Mouse (Mus musculus): ENCODE results near the gene Cdc37l1.

DNA sequence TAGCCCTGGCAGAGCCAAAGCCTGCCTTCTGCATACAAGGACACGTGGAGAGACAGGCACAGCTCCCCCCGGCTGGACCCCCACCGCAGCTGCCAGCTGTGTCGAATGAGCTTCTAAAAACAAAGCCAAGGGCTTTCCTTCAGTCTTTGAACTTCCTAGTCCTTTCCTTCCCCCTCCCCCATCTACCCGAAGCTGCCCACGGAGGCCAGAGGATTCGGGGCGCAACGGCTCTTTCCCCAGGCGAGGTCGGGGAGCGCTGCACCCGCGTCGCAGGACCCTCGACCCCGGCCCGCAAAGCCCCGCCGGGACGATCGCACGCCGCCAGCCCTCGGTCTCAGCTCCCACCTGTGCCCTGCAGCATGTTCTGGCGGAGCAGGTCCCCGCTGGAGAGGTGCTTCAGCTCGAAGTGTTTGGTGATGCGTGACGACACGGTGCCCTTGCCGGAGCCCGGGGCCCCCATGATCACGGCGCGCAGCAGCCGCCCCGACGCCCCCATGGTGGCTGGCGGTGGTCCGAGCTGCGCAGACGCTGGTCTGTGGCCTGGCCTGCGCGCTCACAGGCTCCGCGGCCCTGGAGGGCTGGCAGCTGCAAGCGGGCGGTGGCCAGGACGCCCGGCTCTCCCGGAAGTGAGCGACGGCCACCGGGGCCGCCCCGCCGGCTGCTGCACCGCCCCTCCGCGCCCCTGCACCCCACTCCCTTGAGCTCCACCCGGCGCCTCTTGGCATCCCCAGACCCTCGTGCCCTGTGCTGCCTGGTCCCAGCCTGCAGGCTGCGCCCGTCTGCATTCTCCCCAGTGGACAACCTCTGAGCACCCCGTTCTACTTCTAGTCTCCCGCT lies 57.4 kb downstream of the Cdc37l1 start, which contains the start of gene Ak3:
- TF ChIP-seq HCFC1 (IDR thresholded peaks at IDR 0.05; ENCODE audit: borderline replicate concordance, insufficient read depth, low read length) (no peak), CHD2 (IDR thresholded peaks at IDR 0.05; ENCODE audit: low read depth, low read length) (no peak)

Data from ES-E14 (cell line).